Mouse (Mus musculus): ENCODE data around the gene Dab2. TPM values are rescaled to one million over a fixed set of nuclear protein-coding genes. Genes with fewer than 3 reads are reported as not detected.

The Dab2 gene
- polyA plus RNA-seq, 1 experiment from 2014 or later, result 506 TPM

DNA sequence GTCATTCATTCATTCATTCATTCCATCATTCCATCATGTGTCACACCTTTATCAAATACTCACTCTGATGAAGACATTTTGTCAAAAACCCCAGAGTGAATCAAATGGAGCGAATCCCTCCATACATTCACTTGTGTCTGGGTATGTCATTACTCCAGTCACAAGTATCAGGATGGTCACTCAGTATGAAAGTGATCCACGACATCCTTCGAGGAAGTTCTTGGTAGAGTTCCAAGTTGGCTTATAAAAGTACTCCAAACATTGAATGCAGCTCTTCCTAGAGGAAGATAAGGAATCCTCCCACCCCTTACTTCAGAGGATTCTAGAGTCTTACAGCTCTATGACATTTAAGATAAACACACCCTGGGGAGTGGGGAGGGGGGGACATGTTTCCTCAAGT lies 10.0 kb downstream of the Dab2 start:
- Histone ChIP-seq H3K79me2 (ENCODE audit: inconsistent target) (no peaks in the 10 kb centered on the region), H3K4me3 (ENCODE audit: inconsistent target) (no peak overlapping the region), H3K27ac (no peak overlapping the region), H3K36me3 (ENCODE audit: inconsistent target) (no peaks in the 10 kb centered on the region)
- 92% methylated on average over 3 of the region's 3 CpGs for WGBS (ENCODE audit: missing documents)

DNA sequence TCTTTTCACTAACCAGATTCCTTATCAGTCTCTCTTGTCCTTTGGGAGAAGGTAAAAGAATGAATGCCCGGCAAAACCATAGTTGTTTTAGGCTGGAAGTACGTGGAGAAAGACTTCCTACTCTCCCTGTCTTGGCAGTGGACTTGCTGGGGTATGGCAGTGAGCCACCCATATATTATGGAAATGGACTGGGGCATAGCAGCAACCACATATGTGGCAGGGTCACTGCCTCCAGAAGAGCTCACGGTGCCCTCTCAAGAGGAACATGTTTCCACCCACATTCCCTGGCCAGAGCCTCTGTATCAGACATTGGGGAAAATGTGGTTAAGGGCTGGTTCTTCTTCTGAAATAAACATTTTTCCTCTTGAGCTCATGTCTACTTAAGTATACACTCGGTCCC lies 10.8 kb downstream of the Dab2 start:
- Histone ChIP-seq H3K79me2 (ENCODE audit: inconsistent target) (no peaks in the 10 kb centered on the region), H3K36me3 (ENCODE audit: inconsistent target) (no peaks in the 10 kb centered on the region), H3K4me3 (ENCODE audit: inconsistent target) (no peak overlapping the region), H3K27ac (no peak overlapping the region)
- WGBS (ENCODE audit: missing documents), result 96% methylated on average over 4 of the region's 4 CpGs

DNA sequence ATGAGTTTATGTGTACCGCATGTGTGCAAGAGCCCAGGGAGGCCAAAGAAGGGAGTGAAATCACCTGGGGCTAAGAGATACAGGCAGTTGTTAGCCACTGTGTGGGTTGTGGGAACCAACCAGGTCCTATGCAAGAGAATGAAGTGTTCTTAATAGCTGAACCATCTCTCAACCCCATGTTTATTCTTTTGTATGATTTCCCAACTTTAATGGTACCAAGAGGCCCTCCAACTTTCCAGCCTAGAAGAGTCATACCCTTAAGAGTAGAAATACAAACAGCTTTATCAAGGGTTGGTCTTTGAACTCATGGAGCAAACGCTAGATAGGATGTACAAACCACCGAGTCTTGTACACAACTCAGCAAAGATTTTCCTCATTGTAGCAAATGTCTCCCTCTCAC lies 12.8 kb downstream of the Dab2 start:
- H3K27ac ChIP-seq, result no peak overlapping the region
- no peaks in the 10 kb centered on the region for H3K36me3 ChIP-seq (ENCODE audit: inconsistent target)
- H3K79me2 ChIP-seq (ENCODE audit: inconsistent target), result no peaks in the 10 kb centered on the region
- no peak overlapping the region for H3K4me3 ChIP-seq (ENCODE audit: inconsistent target)
- WGBS (ENCODE audit: missing documents), result 91% methylated on average over 3 of the region's 3 CpGs

DNA sequence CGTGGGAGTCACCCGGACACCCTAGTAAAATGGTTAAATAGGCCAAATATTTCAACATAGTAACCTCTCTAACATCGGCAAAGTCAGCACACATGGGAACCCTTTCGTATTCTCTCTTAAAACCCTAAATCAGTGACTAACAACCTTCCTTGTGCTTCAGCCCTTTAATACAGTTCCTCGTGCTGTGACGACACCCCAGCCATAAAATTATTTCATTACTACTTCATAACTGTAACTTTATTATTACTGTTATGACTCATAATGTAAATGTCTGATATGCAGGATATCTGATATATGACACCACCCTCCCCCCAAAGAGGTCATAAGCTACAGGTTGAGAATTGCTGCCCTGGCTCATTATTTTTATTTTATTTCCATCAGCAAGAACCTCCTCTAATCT lies 19.8 kb downstream of the Dab2 start:
- no peak overlapping the region for H3K4me3 ChIP-seq (ENCODE audit: inconsistent target)
- no peak overlapping the region for H3K27ac ChIP-seq
- H3K36me3 ChIP-seq (ENCODE audit: inconsistent target), result no peaks in the 10 kb centered on the region
- H3K79me2 ChIP-seq (ENCODE audit: inconsistent target), result no peaks in the 10 kb centered on the region
- WGBS (ENCODE audit: missing documents), result 95% methylated on average over 6 of the region's 6 CpGs

DNA sequence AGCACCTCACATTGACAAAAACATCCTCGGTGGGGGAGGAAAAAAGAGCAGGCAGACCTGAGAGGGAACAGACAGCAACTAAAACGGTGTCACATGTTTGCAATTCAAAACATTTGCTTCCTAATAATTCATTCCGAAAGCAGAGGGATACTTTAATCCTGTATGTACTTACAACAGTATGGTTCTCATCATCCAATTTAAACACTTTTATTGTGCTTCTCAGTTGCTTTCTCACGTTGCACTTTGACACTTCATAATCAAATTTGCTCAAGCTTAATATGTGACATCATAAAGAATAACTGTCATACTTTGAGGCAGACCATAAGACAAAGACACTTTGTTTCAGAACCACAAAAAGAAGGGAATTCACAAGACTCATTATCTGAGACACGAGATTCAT lies 20.9 kb downstream of the Dab2 start:
- 92% methylated on average over 5 of the region's 5 CpGs for WGBS (ENCODE audit: missing documents)
- Histone ChIP-seq H3K79me2 (ENCODE audit: inconsistent target) (no peaks in the 10 kb centered on the region), H3K27ac (no peak overlapping the region), H3K36me3 (ENCODE audit: inconsistent target) (no peaks in the 10 kb centered on the region), H3K4me3 (ENCODE audit: inconsistent target) (no peak overlapping the region)

DNA sequence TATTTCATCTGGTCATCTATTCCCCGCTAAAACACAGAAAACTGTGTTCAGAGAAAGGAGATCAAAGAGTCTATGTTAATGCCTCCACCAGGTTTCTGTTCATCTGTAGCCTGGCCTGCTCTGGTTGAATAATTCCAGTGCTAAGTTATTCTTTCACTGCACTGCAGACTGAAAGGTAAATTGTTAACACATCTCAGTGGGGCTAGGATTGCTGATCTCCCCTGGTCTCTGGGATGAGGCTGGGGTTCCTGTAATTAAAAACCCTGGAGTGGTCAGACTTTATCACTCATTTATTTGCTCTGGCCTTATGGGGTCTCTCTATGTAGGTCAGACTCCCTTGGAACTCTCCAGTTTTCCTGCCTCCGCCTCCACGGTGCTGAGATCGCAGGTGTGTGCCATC lies 21.7 kb downstream of the Dab2 start:
- Histone ChIP-seq H3K79me2 (ENCODE audit: inconsistent target) (no peaks in the 10 kb centered on the region), H3K4me3 (ENCODE audit: inconsistent target) (no peak overlapping the region), H3K36me3 (ENCODE audit: inconsistent target) (no peaks in the 10 kb centered on the region), H3K27ac (no peak overlapping the region)
- 98% methylated on average over 4 of the region's 4 CpGs for WGBS (ENCODE audit: missing documents)

DNA sequence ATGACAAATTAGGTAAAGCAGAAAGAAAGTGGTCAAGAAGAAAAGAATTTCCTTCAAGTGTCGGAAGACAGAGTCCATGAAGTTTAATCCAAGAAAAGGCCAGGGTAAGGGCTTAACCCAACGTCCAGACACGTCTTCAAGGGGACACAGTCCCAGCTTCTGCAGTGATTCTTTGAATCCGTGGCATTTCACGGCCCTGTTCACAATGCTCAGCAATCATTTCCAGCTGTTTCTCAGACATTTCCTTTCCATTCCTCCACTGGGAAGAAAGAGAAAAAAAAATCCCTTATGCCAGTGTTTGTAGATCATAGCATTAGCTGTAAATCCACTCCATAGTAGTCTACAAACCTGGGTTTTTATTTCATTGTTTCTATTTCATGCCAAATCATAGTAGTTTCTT lies 22.7 kb downstream of the Dab2 start:
- H3K4me3 ChIP-seq (ENCODE audit: inconsistent target), result no peak overlapping the region
- 92% methylated on average over 5 of the region's 5 CpGs for WGBS (ENCODE audit: missing documents)
- H3K27ac ChIP-seq, result no peak overlapping the region
- H3K36me3 ChIP-seq (ENCODE audit: inconsistent target), result no peaks in the 10 kb centered on the region
- no peaks in the 10 kb centered on the region for H3K79me2 ChIP-seq (ENCODE audit: inconsistent target)

DNA sequence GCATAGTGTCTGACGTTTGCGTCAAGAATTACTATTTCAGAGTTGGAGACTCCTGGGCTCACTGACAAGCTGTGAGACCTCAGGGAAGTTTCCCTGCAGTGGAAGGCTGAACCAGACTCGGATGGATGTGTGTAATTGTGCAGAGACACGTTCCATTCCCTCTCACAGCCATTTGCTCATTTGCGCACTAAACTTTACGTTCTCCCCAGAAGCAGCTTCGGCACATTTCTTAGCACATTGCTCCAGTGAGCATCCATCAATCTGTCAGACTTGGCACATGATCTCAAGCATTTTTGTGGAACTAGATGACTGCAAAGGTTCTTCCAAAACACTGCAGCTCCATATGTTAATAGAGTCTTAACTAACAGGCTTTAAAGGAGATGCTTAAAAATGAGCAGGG lies 24.0 kb downstream of the Dab2 start:
- Histone ChIP-seq H3K79me2 (ENCODE audit: inconsistent target) (no peaks in the 10 kb centered on the region), H3K4me3 (ENCODE audit: inconsistent target) (no peak overlapping the region), H3K27ac (no peak overlapping the region), H3K36me3 (ENCODE audit: inconsistent target) (no peaks in the 10 kb centered on the region)
- WGBS (ENCODE audit: missing documents), result 95% methylated on average over 7 of the region's 7 CpGs

DNA sequence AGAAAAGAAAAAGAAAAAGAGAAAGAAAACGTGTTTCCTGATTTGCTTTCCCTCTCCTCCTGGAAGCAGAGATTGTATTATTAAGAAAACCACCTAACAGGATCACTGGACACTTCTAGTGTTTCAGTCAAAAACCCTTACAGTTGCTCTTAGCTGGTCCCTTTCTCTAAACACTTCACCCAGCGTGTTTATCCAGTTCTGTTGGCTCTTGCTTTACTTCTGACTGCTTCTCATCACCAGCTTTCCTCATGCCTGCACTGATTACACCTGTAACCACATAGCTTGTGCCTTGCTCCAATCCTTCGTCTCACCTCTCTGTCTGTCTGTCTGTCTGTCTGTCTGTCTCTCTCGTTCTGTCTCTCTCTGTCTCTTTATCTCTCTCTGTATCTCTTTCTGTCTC lies 25.9 kb downstream of the Dab2 start:
- Histone ChIP-seq H3K36me3 (ENCODE audit: inconsistent target) (no peaks in the 10 kb centered on the region), H3K4me3 (ENCODE audit: inconsistent target) (no peak overlapping the region), H3K27ac (peak overlapping the region; percentile 70), H3K79me2 (ENCODE audit: inconsistent target) (no peaks in the 10 kb centered on the region)
- 96% methylated on average over 4 of the region's 4 CpGs for WGBS (ENCODE audit: missing documents)

DNA sequence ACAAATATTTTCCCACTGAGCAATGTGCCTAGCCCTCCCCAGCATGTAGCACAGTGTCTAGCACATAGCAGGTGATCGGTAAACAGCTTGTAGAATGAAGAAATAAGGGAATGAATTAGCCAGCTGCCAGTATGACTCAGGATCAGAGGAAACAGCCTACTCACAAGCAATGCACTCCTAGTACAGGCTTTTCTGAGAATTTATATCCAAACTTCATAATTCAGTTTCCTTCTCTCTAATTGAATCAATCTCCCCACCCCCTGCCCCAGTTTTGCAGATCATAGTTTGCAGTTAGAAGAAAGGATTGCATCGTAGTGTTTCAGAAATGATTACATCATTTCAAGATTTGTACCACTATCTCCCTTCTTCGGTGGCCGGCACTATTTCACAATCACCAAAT lies 26.4 kb downstream of the Dab2 start:
- WGBS (ENCODE audit: missing documents), result 9% methylated on average over 4 of the region's 4 CpGs

DNA sequence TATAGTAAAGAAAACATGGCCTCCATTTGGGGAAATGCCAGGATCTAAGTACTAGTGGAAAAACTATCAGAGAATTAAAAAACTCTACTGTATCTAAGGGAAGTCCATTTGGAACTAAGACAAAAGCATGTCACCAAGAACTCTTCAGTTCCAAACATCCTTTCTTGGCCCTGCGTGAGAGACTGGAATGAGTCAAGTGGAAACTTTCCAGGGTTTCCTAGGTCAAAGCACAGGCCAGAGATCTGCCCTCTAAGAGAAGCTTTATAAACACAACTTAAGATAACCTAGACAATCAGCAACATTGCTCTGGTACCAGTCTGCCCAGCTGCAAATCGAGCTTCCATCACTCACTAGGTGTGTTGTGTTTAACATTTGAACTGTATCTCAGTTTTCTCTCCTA lies 31.8 kb downstream of the Dab2 start:
- WGBS (ENCODE audit: missing documents), result 95% methylated on average over 2 of the region's 2 CpGs
- Histone ChIP-seq H3K4me3 (ENCODE audit: inconsistent target) (no peak overlapping the region), H3K79me2 (ENCODE audit: inconsistent target) (no peaks in the 10 kb centered on the region), H3K36me3 (ENCODE audit: inconsistent target) (no peaks in the 10 kb centered on the region), H3K27ac (no peak overlapping the region)

More for the DNA sequence above, 26.4 kb downstream of the Dab2 start:
- H3K4me3 ChIP-seq (ENCODE audit: inconsistent target), result no peak overlapping the region
- H3K36me3 ChIP-seq (ENCODE audit: inconsistent target), result no peaks in the 10 kb centered on the region
- no peaks in the 10 kb centered on the region for H3K79me2 ChIP-seq (ENCODE audit: inconsistent target)
- H3K27ac ChIP-seq, result peak overlapping the region; percentile 70

DNA sequence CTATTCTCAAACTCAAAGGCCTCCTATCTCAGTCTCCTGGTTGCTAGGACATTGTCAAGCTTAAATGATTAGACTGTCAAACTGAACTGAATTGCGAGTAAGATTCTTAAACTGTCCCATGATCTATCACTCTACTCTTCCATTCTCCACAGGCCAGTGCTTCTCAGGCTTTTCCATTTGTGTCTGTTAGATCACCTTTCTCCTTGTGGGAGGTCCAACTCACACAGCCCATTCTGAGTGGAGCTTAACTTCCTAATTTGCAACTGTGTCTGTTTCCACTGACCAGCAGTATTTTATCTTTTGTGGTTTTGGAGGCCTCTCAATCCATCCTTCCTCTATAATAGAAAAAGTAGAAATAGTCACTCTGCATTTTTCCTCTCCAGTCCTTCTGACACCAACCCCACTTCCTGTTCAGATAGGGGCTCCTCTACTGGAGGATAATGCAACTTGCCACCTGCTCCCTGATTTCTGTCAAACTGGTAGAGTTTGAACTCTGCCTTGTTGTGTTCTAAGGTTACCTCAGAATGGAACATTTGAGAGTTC lies 35.1 kb downstream of the Dab2 start:
- H3K27ac ChIP-seq, result peak overlapping the region; percentile 98
- WGBS (ENCODE audit: missing documents), result 29% methylated on average over 1 of the region's 1 CpGs

DNA sequence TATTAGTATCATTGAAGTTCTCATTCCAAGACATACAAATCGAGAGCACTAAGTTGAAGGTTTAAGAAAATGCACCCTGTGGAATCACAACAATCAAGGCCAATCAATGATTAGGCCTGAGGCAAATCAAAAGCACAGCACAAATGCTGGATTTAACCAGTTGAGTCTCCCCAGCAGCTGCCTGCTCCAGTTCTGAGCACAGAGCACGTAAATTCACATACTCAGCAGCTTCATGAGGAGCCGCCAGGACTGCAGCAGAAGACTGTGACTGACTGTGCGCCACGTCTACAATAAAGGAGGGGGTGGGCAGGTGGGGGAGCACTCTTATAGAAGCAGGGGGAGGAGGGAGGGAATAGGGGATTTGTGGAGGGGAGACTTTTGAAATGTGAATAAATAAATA lies 40.2 kb downstream of the Dab2 start:
- Histone ChIP-seq H3K36me3 (ENCODE audit: inconsistent target) (no peaks in the 10 kb centered on the region), H3K27ac (peak overlapping the region; percentile 98), H3K4me3 (ENCODE audit: inconsistent target) (no peak overlapping the region), H3K79me2 (ENCODE audit: inconsistent target) (no peaks in the 10 kb centered on the region)
- 96% methylated on average over 5 of the region's 5 CpGs for WGBS (ENCODE audit: missing documents)

More for the DNA sequence above, 35.1 kb downstream of the Dab2 start:
- H3K79me2 ChIP-seq (ENCODE audit: inconsistent target), result no peaks in the 10 kb centered on the region
- no peak overlapping the region for H3K4me3 ChIP-seq (ENCODE audit: inconsistent target)
- no peaks in the 10 kb centered on the region for H3K36me3 ChIP-seq (ENCODE audit: inconsistent target)

DNA sequence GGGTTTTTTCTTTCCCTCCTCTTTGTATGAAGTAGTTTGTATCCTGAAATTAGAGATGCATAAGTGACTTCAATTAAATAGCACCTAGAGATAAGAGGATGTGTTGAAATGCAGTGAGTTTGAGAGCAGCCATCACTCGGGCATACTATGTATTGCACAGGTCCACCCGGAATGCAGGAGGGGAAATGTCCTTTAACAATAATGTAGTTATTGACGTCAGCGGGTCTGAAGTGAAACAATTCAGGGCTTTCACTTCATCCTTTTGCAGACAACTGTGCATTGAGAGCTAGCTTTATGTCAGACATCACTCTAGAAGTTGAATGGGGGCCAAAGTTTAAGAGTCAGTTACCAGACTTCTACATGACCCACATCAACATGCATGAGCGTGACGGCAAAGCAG lies 40.8 kb downstream of the Dab2 start:
- Histone ChIP-seq H3K79me2 (ENCODE audit: inconsistent target) (no peaks in the 10 kb centered on the region), H3K27ac (peak overlapping the region; percentile 98), H3K4me3 (ENCODE audit: inconsistent target) (no peak overlapping the region), H3K36me3 (ENCODE audit: inconsistent target) (no peaks in the 10 kb centered on the region)
- 38% methylated on average over 6 of the region's 6 CpGs for WGBS (ENCODE audit: missing documents)

DNA sequence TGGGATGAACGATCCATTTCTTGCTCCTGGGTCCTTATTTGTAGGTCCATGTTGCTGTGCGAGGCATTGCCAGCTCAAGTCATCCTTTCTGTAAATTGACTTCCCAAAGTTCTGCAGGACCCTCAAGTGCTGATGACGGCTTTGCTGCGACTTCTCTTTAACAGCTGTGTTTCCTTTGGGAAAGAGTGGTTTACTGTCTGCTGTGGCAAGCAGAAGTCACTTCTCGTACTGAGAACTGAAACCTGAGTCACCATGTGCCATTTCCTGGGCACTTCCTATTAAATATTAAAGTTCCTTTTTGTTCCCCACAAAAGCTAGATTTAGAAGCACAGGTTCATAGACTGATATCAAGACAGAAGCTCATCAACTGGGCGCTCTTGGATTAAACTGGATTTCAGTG lies 41.8 kb downstream of the Dab2 start:
- Histone ChIP-seq H3K79me2 (ENCODE audit: inconsistent target) (no peaks in the 10 kb centered on the region), H3K27ac (peak overlapping the region; percentile 98), H3K36me3 (ENCODE audit: inconsistent target) (no peaks in the 10 kb centered on the region), H3K4me3 (ENCODE audit: inconsistent target) (no peak overlapping the region)
- WGBS (ENCODE audit: missing documents), result 23% methylated on average over 4 of the region's 6 CpGs

DNA sequence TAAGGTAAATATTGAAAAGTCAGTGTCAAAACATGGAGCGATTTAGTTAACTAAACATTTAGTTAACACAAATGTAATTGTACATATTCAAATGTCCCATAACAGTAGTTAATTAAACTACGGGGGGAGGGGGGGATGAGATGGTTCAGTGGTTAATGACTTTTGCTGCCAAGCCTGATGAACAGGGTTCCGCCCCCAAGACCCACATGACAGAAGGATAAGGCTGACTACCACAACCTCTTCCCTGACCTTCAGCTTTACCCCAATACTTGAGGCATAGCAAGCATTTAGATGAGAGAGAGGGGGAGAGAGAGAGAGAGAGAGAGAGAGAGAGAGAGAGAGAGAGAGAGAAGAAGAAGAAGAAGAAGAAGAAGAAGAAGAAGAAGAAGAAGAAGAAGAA lies 54.3 kb downstream of the Dab2 start:
- WGBS (ENCODE audit: missing documents), result 83% methylated on average over 2 of the region's 3 CpGs
- H3K4me3 ChIP-seq (ENCODE audit: inconsistent target), result no peak overlapping the region
- no peak overlapping the region for H3K27ac ChIP-seq
- H3K36me3 ChIP-seq (ENCODE audit: inconsistent target), result no peaks in the 10 kb centered on the region
- no peaks in the 10 kb centered on the region for H3K79me2 ChIP-seq (ENCODE audit: inconsistent target)
